Mouse (Mus musculus) myocyte (in vitro differentiated cells): ENCODE data around the gene Slc22a21.

Experiments
- CEBPB ChIP-seq: IDR thresholded peaks from 2 replicates; pipeline ENCODE4 v1.6.1; 2011; ENCODE audit warnings: mild to moderate bottlenecking, moderate library complexity; ENCODE audit not compliant: poor library complexity, insufficient read depth, severe bottlenecking
- MAX ChIP-seq: IDR thresholded peaks from one replicate; pipeline ENCODE4 v1.6.1; 2011; ENCODE audit warnings: low read depth, mild to moderate bottlenecking, control low read depth
- MYOG ChIP-seq, 3 experiments: IDR thresholded peaks; one replicate each; pipeline ENCODE4 v1.6.1; 2011; ENCODE audit warnings: control low read depth in 2 of 3, low read depth in 2 of 3, mild to moderate bottlenecking in 2 of 3; ENCODE audit not compliant: insufficient read length in 2 of 3, control insufficient read depth in 1 of 3, insufficient read depth in 1 of 3
- POLR2A ChIP-seq: IDR thresholded peaks from one replicate; pipeline ENCODE4 v1.6.1; 2011; ENCODE audit warnings: low read depth, mild to moderate bottlenecking, control low read depth, moderate library complexity; ENCODE audit not compliant: insufficient read length
- POLR2AphosphoS2 ChIP-seq: IDR thresholded peaks from one replicate; pipeline ENCODE4 v1.6.1; 2011; ENCODE audit warnings: low read depth, control low read depth; ENCODE audit not compliant: insufficient read length
- TCF12 ChIP-seq: IDR thresholded peaks from one replicate; pipeline ENCODE4 v1.6.1; 2011; ENCODE audit warnings: mild to moderate bottlenecking, control low read depth; ENCODE audit not compliant: poor library complexity, insufficient read depth, severe bottlenecking
- USF1 ChIP-seq: IDR thresholded peaks from one replicate; pipeline ENCODE4 v1.6.1; 2011; ENCODE audit warnings: low read depth, mild to moderate bottlenecking, control low read depth, moderate library complexity

DNA sequence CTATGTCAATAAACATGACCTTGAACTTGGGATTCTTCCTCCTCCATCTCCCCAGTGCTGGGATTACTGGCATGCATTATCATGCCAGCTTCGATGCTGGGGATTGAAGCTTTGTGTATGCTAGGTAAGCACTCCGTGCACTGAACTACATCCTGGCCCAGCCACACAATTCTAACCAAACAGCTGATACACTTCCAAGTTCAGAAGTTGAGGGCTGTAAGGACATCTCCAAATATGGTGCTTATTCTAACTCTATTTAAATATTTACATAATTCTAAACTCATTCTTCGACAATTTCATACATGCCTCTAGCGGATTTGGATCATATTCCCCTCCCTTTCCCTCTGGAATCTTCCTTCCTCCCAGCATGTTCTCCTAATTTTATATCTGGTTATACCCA, 12.1 kb upstream of the Slc22a21 start:
- TF ChIP-seq USF1 (no peak), TCF12 (no peak), POLR2A (no peak), CEBPB (no peak), POLR2AphosphoS2 (no peak), MAX (no peak), MYOG (IDR thresholded peaks at IDR 0.05; ENCODE audit: control insufficient read depth in 1 of 3, insufficient read depth in 1 of 3, insufficient read length in 2 of 3, low read depth in 2 of 3) (no peak)
